Mouse (Mus musculus) intestine, postnatal 0 days (tissue): Measurements from ENCODE around the gene 4930415O20Rik. TPM values are rescaled to one million over a fixed set of nuclear protein-coding genes. Genes with fewer than 3 reads are reported as not detected.
A peak's percentile ranks its signal among the peaks of the same experiment; 100 is the strongest.

ENCODE experiments used
- ATAC-seq: fragments of 200-750 bp; cut with Nextera tagmentation; 2 replicates; pipeline ENCODE4 v1.8.0; 2017; ENCODE audit warnings: mild to moderate bottlenecking, moderate TSS enrichment, moderate library complexity
- H3K27ac ChIP-seq: fragments of 300-500 bp; sonication (generic); 2 replicates; pipeline ENCODE4 v1.5.1; 2014; ENCODE audit warnings: mild to moderate bottlenecking, low read depth, low read length, moderate library complexity
- H3K27me3 ChIP-seq: fragments of 300-500 bp; sonication (generic); replicated peaks from 2 replicates; pipeline ENCODE4 v1.6.1; 2014; ENCODE audit warnings: low read length, mixed read lengths; ENCODE audit not compliant: control insufficient read depth, insufficient read depth
- H3K36me3 ChIP-seq: fragments of 300-500 bp; sonication (generic); 2 replicates; pipeline ENCODE4 v1.6.1; 2014; ENCODE audit warnings: mild to moderate bottlenecking, moderate library complexity; ENCODE audit not compliant: control insufficient read depth, insufficient read depth
- H3K4me1 ChIP-seq: fragments of 300-500 bp; sonication (generic); replicated peaks from 2 replicates; pipeline ENCODE4 v1.6.1; 2014; ENCODE audit warnings: antibody characterized with exemption, low read length, mixed read lengths; ENCODE audit not compliant: control insufficient read depth, insufficient read depth
- H3K4me2 ChIP-seq: fragments of 300-500 bp; sonication (generic); replicated peaks from 2 replicates; pipeline ENCODE4 v1.6.1; 2014; ENCODE audit warnings: low read depth, mild to moderate bottlenecking, moderate library complexity
- H3K4me3 ChIP-seq: fragments of 300-500 bp; sonication (generic); 2 replicates; pipeline ENCODE4 v1.5.1; 2014; ENCODE audit warnings: low read depth, low read length
- H3K9ac ChIP-seq: fragments of 300-500 bp; sonication (generic); 2 replicates; pipeline ENCODE4 v1.6.1; 2014; ENCODE audit warnings: mild to moderate bottlenecking, low read depth, low read length
- H3K9me3 ChIP-seq: fragments of 300-500 bp; sonication (generic); 2 replicates; pipeline ENCODE4 v1.6.1; 2016; ENCODE audit warnings: mixed run types; ENCODE audit not compliant: control insufficient read depth
- CTCF ChIP-seq: sonication (generic); IDR thresholded peaks from 2 replicates; pipeline ENCODE4 v1.5.1; 2016; ENCODE audit warnings: low read depth, mild to moderate bottlenecking, control low read depth, antibody characterized with exemption, moderate library complexity
- WGBS: fragments of 180-500 bp; shearing (Covaris S2); extraction: QIAGEN DNeasy Blood & Tissue Kit; methylation state at CpG from one replicate; pipeline ENCODE4 v1.1.7; 2014; 5-methylcytosine and 5-hydroxymethylcytosine counted together
- polyA plus RNA-seq: library from polyadenylated mRNA; unstranded; fragments of >200 nt; fragmentation: Nextera tagmentation; extraction: Ambion mirVana; gene quantifications from 2 replicates; pipeline ENCODE4 v1.2.1, GENCODE M21; 2015

The 4930415O20Rik gene
- polyA plus RNA-seq, 1 experiment from 2014 or later = not detected

DNA sequence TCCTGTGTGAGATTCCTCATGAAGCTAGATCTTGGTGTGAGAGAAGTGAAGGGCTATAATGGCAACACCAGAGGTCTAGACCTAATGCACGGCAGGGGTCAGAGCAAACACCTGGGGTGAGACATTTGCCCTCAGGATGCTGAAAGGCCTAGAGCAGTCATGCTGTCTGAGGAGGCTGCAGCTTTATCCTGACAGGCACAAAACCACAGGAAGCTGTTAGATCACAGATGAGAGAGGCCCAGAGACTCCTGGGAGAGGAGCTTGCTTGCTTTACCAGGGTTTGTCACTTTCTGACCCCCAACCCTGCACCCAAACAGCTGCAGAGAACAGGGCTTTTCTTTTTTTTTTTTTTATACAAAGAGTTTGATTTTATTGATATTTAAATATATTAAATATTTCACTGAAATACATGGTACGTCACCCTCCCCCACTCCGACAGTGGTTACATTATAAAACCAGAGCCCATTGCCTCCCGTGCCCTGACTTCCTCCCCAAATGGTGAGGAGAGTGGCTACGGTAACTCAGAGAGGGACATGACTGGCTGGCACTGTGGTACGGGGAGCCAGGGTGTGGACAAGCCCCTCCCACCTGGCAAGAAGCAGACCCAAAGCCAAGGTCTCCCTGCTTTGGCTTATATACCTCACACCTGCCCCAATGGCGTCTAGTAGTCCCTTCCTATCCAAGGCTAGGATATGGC lies 19.0 kb downstream of the 4930415O20Rik start:
- WGBS = 58% methylated on average over 7 of the region's 7 CpGs
- H3K36me3 ChIP-seq = peaks cover 54% of the 10 kb centered on the region
- no peaks in the 10 kb centered on the region for H3K27me3 ChIP-seq
- H3K27ac ChIP-seq = no peak overlapping the region
- TF ChIP-seq CTCF = no peak
- H3K4me2 ChIP-seq = no peak overlapping the region
- H3K4me3 ChIP-seq = no peak overlapping the region
- H3K9ac ChIP-seq = no peak overlapping the region
- no peaks in the 10 kb centered on the region; the same call in 1 of the 2 replicates for H3K4me1 ChIP-seq
- H3K9me3 ChIP-seq = no peaks in the 10 kb centered on the region
- ATAC-seq = no peak

DNA sequence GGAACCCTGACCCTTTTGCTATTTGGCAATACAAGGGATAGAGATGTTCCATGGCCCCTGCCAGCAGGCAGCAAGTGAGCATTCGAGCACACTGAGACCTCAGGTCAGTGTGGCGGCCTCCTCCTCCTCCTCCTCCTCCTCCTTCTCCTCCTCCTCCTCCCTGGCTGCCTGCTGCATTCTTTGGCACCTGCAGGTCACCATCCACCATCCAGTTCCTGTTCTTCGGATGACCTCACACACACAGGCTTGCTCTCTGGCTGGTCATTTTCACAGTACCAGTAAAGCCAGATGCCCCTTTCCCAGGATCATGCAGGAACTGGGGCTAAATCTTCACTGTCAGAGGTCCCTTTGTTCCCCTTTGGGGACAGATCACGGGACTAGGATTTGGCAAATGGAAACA lies 20.6 kb downstream of the 4930415O20Rik start:
- peaks cover 68% of the 10 kb centered on the region for H3K36me3 ChIP-seq
- no peak overlapping the region for H3K4me3 ChIP-seq
- no peaks in the 10 kb centered on the region for H3K27me3 ChIP-seq
- H3K9me3 ChIP-seq = no peaks in the 10 kb centered on the region
- H3K4me2 ChIP-seq = no peak overlapping the region
- no peaks in the 10 kb centered on the region; the same call in none of the 2 replicates for H3K4me1 ChIP-seq
- ATAC-seq = no peak
- no peak overlapping the region for H3K9ac ChIP-seq
- WGBS = 69% methylated on average over 4 of the region's 4 CpGs
- H3K27ac ChIP-seq = no peak overlapping the region
- TF ChIP-seq CTCF = no peak

DNA sequence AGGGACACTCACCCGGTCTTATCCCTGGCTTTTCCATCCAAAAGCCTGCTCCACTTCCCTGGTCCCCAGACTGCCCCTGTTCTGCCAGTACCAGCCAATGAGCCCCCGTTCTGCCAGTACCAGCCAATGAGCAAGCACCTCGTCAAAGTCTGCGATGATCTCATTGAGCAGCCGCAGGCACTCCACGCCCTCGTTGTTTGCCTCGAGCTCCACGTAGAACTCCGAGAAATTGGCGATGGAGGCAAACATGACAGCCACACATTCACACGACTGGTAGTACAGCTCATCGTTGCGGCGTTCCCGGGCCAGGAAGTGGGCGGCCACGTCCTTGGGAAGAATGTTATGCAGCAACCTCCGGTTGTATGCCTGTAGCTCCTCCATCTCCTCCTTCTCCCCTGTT lies 23.4 kb downstream of the 4930415O20Rik start:
- 76% methylated on average over 19 of the region's 19 CpGs for WGBS

DNA sequence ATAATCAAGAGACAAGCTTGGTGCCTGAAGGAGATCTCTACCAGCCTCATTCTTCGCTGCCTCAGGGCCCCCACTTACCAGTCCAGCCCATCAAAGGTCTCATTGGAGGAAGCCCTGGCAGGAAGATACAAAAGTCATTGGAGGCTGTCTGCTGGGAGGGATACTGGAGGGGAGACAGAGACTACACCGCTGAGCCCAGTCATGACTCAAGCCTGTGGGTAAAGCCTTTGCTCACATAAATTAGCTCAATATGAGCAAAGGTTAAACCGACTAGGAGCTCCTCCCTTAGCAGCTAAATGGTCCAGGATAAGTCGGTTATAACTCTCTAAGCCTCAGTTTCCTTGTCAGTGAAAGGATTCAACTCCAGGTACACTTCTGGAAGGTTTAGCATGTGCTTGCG lies 24.2 kb downstream of the 4930415O20Rik start:
- Histone ChIP-seq H3K4me3 (no peak overlapping the region), H3K27me3 (no peaks in the 10 kb centered on the region), H3K9me3 (no peaks in the 10 kb centered on the region), H3K9ac (no peak overlapping the region), H3K27ac (peak overlapping the region; percentile 50; the same call in 1 of the 2 replicates), H3K36me3 (peaks cover 98% of the 10 kb centered on the region), H3K4me2 (no peak overlapping the region), H3K4me1 (no peaks in the 10 kb centered on the region; the same call in 1 of the 2 replicates)
- WGBS = 58% methylated on average over 5 of the region's 5 CpGs
- peak; percentile 53 for ATAC-seq
- TF ChIP-seq CTCF = no peak

More for the DNA sequence above, 23.4 kb downstream of the 4930415O20Rik start:
- Histone ChIP-seq H3K9me3 (no peaks in the 10 kb centered on the region), H3K9ac (no peak overlapping the region), H3K4me1 (no peaks in the 10 kb centered on the region; the same call in none of the 2 replicates), H3K4me3 (no peak overlapping the region), H3K36me3 (peaks cover 96% of the 10 kb centered on the region), H3K4me2 (no peak overlapping the region), H3K27me3 (no peaks in the 10 kb centered on the region), H3K27ac (no peak overlapping the region)
- no peak for TF ChIP-seq CTCF
- no peak for ATAC-seq

DNA sequence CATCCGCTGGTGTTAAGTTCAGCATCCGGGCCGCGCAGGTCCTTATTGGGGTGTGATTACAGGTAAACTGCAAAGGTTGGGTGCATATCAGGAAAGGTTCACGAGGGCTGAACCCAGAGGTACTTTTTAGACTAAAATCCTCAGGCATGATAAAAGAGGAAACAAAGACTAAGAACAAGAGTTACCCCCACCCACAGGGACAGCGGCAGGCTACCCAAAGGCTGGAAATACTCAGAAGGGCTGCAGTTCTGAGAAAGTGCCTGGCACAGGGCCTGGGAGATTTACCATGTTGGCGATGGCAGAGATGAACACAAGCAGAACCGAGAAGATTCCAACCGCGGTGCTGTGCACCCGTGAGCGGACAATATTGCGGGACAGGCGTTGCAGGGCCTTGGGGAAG lies 25.8 kb downstream of the 4930415O20Rik start:
- H3K9ac ChIP-seq = no peak overlapping the region
- no peak overlapping the region for H3K27ac ChIP-seq
- no peaks in the 10 kb centered on the region; the same call in 1 of the 2 replicates for H3K4me1 ChIP-seq
- H3K4me2 ChIP-seq = no peak overlapping the region
- no peak for ATAC-seq
- H3K36me3 ChIP-seq = peaks cover 97% of the 10 kb centered on the region
- 90% methylated on average over 14 of the region's 14 CpGs for WGBS
- no peak for TF ChIP-seq CTCF
- no peaks in the 10 kb centered on the region for H3K27me3 ChIP-seq
- H3K9me3 ChIP-seq = no peaks in the 10 kb centered on the region
- no peak overlapping the region for H3K4me3 ChIP-seq

DNA sequence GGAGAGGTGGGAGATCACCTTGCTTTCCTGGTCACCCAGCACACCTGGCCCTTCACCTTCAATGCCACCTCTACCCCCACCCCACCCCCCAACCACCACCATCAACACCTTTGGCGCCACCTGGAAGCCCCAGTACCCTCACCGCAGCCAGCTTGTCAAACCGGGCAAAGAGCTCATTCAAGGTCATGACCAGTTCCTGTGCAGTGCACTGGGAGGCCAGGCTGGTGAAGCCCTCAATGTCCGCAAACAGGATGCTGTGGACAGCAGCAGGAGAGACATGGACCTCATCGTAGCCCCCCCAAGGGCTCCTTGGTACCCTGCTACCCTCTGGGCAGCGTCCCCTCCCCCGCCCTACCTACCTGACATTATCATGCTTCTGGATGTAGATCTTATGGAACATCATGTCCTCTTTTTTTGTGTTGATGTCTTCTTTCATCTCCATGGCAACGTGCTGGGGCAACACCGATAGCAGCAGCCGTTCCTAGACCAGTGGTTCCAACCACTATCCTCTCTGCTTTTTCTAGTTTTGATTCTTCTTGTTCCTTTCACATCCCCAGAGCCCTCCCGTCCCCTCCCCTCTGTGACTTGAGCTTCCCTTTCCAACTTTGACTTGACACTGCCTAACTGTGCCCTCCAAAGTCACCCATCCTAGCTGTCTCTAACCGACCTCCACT lies 29.4 kb downstream of the 4930415O20Rik start:
- H3K9ac ChIP-seq = no peak overlapping the region
- peaks cover 81% of the 10 kb centered on the region for H3K36me3 ChIP-seq
- no peak overlapping the region for H3K4me3 ChIP-seq

More for the DNA sequence above, 29.4 kb downstream of the 4930415O20Rik start:
- Histone ChIP-seq H3K4me1 (peaks cover 6% of the 10 kb centered on the region), H3K9me3 (no peaks in the 10 kb centered on the region), H3K27me3 (no peaks in the 10 kb centered on the region), H3K4me2 (no peak overlapping the region; the same call in 1 of the 2 replicates), H3K27ac (no peak overlapping the region)
- ATAC-seq = no peak
- 86% methylated on average over 12 of the region's 12 CpGs for WGBS
- TF ChIP-seq CTCF = no peak
